Mouse (Mus musculus) right cerebral cortex, postnatal 10 days (tissue): ENCODE data around the gene Plcb4.

Source experiments
- DNase-seq, 2 experiments: peaks; one replicate each; pipeline ENCODE4 v3.0.0; 2021; ENCODE audit warnings: low spot score in 2 of 2

The Plcb4 gene

DNA sequence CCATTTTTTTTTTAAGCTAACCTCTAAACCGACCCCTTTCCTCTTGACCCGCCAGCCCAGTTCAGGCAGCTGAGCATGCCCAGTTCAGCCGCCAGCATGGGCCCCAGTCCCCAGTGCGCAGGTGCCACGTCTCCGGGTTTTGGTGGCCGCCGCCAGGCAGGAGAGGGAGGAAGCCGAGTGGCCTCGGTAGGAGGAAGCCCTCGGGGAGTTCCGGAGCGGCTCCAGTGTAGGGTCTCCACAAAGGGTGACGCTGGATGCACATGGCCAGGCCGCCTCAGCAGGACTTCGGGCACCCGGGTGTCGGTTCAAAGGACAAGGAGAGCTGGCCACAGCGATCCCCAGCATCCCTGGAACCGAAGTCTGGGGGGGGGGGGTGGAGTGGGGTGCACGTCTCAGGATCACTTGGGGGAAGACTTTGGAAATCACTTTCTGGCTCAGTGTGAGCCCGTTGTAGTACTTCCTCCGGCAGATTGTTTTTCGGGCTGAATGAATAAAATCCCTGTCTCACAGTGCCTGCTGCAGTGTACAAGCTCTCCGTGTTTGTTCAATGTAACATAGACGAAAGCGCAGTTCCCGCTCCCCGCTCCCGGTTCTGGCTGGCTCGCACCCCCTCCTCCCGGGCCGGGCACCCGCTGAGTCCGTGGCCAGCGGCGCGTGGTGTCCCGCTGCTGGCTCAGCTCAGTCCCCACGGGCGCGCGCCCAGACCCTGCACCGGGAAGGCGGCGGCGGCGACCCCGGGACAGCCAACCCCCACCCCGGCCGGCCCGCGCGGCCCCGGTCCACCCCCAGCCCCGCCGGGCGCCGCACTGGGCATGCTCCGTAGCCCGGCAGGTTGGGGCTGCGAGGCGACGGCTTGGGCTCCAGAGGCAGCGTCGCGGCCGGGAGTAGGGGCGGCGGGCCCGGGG lies at the start of gene Plcb4:
TSS of gene Plcb4 (plus strand) at position 526 of the 905 bp plus-strand sequence.
- DNase-seq: peak; percentile 90 to 91

DNA sequence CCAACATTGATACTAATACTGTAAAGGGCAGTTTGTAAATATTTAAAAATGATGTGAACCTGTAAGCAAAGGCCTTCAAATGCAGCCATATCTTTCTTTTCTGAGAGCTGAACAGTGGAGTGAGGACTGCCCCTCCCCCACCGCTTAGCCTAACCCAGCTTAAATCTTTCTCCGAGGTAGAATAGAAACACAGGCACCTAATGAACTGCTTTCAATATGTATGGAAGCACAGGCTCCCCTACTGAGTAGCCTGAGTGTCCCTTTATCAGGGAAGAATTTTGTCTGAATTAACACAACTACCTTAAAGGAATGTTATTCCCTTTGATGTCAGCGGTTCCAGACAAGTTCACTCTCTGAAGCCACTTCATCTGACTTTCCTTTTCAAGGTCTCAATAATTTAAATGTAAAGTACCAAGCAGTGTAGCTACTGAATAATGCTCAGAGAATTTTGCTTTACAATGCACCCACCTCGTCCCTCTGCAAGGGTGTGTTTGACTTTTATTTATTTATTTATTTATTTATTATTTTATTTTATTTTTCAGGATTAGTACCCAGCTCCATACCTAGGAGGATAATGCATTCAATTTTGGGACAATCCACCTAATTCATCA lies 44.1 kb upstream of the Plcb4 start:
- DNase-seq: no peak

DNA sequence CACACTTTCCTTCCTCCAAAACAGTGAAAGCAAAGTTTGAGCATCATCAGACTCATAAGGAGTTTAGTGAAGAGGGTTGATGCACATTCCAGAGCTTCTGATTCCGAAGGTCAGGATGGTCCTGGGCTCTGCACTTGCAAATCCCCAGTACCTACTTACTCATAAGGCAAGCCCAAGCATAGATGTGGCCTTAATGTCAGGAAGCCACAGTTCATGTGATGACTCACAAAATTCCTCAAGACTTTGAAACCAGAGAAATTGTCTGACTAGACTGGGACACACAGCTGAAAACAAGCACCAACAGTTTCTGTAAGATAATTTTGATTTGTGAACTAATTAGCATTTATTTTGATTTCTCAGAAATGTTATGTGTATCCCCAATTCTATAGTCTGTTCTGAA lies 42.7 kb upstream of the Plcb4 start:
- DNase-seq: no peak

DNA sequence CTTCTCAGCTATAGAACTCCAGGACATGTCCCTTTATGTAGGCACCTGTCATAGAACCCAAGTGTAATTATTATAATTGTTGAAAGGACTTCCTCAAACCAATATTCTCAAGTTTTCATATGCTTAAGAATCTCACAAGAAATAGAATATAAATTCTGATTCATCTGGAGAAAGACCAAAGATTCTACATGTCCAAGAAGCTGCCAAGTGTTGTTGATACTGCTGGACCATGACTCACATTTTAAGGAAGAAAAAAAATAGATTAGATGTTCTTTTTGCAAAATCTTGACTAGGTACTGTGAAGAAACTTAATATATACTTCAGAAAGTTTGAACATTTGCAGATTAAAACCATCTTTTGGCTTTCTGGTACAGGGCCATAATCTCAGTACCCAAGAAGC lies 40.3 kb upstream of the Plcb4 start:
- no peak for DNase-seq

DNA sequence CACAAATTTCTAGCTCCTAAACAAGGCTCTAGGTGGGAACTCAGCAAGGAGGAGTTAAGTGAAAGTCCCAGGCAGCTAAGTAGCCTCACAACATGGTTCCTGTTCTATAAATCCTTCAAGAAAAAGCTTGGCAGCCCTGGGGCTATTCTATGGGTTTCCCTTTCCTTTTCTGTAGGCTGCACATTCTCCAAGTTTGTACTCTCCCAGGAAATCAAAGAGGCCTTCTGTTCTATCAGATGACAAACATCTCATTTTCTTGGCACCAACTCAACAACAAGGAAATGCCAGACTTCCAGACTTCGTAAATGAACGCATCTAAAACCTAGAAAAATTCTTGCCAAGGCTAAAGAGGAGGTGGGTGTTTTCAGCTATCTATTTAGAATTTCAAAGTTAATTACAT lies 38.9 kb upstream of the Plcb4 start:
- peak; percentile 21 to 48 for DNase-seq

DNA sequence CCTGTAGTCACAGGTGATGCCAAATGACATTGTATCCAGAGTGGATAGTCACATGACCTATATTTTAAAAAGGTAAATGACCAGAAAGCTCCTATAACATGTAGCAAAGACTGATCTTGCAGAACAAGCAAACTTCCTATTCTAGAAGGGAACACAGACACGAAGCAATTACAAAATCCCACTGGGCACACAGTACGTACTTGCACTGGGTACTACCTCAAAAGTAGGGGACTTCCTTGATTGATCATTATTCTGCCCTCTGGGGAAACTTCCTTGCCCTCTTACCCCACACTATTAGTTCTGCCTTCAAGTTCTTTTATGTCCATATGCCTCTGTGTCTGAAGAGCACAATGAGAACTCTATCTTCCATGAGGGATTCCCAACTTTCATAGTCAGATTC lies 31.0 kb upstream of the Plcb4 start:
- no peak for DNase-seq

DNA sequence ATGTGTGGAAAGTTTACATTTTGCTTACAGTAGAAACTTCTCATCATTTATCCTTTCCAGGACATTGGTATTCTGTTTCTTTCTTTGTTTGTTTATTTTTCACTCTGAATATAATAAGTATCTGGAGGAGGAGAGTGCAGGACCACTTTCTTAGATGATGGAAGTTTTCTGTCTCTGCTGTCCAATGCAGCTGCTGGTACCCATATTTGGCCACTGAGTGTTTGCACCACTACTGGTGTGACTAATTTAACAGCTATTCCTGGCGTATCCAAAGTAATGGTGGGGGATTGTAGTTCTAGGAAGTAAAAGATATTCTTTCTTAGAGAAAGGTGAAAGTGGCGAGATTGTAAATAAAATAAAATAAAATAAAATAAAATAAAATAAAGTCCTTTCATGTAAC lies 21.6 kb upstream of the Plcb4 start:
- no peak for DNase-seq

DNA sequence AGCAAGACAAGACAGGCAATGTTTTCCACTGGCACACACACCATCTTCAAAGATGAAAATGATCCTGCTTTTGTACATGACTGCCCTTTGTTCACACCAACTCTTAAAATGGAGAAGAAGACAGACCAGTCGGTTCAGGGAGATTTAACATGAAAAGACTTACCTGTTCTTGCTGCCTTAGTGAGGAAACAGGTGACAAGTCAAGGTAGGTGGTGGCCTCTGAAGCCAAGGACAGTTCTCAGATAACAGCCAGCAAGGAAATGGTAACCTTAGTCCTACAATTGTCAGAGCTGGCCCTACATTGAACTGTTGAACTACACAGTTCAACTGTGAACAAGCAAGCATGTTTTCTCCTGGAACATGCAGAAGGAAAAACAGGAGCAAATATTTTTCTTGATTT lies 17.8 kb upstream of the Plcb4 start:
- no peak for DNase-seq

DNA sequence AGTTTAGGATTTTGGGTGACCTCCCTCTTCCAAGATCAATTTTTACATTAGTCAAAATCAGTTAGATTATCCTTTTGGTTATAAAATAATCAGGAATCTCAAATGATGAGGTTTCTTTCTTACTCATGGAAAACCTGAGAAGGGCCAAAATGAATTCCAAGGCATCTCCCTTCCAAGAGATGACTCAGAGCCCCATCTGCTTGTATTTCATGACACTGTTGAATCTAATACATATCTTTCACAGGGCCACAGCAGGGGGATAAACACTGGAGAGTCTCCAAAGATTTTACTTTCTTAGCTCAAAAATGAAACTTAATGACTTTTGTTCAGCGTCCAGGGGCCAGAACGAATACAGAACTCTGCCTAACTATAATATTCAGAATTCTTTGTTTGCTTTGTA lies 17.2 kb upstream of the Plcb4 start:
- DNase-seq: no peak

DNA sequence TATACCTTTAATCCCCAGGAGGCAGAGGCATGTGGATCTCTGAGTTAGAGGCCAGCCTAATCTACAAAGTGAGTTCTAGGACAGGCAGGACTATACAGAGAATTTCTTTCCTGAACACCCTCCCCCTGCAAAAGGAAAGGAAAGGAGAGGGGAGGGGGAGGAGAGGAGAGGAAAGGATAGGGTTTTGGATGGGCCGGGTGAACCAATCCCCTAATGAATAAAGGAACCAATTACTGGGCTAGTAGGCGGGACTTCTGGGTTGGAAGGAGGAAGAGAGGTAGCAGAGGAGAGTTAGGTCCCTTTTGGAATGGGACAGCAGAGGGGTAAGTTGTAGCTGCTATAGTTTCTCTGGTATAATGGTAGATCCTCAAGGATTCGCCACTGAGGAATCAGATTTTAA lies 12.6 kb upstream of the Plcb4 start:
- no peak for DNase-seq

DNA sequence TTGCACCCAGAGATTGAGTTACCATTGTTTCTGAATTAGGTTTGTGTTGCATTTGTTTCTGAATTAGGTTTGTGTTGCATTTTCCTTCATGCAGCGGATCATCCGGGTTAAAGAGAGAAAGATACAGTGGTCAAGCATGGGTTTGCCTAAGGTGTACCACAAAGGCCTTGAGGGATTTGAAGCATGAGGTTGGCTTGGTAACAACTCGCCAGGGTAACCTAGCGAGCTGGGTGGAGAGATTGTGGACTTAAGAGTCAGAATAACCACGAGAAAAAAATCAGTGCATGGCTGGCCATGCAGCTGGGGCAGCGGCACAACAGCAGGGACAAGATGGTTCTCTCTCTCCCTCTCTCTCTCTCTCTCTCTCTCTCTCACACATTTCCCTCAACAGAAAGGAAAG lies 12.2 kb upstream of the Plcb4 start:
- no peak for DNase-seq

DNA sequence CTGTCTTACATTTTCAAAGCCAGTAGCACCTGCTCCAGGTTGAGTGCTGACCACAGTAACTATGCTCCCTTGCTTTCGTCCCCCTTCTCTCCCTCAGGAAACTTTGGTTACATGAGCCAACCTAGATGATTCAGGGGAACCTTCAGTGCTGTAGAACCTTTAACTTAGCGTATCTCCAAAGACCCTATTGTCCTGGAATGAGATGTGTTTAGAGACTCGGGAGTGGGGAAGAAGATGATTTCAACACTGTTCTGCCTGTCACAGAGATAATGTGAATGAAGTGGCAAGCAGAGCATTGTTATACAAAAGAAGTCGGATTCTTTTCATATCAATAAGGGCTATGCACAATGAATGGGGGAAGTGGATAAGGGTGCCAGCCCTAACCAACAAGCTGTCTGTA lies 10.8 kb upstream of the Plcb4 start:
- DNase-seq: no peak

DNA sequence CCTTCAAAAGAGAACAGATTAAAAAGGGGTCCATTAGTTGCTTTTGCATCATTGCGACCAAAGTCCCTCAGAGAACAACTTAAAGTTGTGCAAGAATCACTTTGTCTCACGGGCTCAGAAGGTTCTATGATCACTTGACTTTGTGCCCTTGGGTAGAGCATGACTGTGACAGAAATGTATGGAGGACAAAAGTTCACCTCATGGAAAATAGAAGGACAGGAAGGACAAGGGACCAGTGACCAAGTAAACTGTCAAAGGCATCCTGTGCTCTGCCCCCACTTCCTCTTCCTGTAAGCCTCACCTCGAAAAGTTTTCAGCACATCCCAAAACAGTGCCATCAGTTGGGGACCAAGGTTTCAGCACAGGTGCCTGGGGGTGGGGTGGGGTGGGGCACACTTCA lies 7.9 kb upstream of the Plcb4 start:
- no peak for DNase-seq

DNA sequence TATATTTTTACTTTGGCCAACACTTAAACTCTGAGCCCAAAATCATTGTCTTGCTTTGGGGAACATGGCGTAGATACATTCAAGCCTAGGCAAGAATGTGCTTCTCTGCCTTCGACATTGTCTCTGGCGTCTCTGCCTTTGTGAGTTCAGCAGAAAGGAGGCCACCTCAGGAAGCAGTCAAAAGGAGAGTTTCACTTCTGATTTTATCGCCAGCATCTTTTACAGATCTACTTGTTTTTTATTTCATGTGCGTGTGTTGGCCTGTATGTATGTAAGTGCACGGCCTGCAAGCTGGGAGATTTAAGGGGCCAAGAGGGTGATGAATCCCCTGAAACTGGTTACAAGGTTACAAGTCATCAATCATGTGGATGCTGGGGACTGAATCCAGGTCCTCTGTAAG lies 6.8 kb upstream of the Plcb4 start:
- DNase-seq: no peak

DNA sequence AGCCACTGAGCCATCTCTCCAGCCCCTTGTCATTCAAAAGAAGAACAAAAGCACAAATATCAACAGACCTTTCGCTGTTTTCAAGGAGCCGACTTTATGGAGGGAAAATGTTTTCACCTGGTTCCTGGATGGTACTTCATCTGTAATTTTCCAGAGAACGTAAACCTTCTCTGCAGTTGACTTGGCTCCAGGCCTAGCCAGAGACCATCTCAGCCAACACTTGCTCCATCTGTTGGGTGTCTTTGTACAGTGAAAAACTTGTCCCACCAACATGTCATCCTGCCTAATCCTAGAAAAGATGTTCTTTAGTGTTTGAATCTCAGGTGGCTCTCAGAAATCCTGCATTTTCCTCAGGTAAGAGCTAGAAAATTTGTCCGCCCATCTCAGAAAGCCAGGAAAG lies 6.4 kb upstream of the Plcb4 start:
- no peak for DNase-seq

DNA sequence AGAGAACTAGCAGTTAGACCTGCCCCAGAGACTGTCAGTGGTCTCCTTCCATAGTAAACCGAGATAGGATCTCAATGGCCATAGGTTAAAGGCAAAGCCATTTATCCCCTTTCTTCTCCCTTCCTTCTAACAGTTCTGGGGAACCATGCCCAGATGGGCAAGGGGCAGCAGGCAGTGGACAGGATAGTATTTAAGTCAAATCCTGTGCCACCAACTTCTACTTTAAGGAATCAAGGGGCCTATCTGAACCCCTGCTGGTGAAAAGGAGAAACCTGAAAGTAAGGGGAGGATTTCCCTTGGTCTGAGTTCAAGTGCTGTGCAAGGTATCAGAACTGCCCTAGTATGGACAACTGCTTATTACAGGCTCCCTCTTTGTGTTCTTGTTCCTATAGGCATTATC lies 2.9 kb upstream of the Plcb4 start:
- no peak for DNase-seq

DNA sequence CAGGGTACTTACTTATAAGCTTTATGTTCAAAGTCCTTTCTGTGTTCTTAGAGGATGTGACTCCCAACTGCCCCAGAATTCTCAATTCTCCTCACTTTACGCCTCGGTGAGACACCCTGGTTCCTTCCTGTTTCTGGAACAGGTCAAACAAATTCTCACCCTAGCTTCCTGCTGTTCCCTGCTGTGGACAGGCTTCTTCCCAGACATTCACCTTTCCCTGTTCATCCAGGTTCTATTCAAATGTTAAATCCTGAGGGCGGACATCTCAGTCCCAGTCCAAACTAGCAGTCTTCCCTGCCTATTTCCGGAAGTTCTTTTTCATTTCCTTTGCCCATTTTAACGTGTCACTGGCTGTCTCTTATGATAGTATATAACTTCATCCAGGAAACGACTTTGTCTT lies 2.2 kb upstream of the Plcb4 start:
- no peak for DNase-seq

DNA sequence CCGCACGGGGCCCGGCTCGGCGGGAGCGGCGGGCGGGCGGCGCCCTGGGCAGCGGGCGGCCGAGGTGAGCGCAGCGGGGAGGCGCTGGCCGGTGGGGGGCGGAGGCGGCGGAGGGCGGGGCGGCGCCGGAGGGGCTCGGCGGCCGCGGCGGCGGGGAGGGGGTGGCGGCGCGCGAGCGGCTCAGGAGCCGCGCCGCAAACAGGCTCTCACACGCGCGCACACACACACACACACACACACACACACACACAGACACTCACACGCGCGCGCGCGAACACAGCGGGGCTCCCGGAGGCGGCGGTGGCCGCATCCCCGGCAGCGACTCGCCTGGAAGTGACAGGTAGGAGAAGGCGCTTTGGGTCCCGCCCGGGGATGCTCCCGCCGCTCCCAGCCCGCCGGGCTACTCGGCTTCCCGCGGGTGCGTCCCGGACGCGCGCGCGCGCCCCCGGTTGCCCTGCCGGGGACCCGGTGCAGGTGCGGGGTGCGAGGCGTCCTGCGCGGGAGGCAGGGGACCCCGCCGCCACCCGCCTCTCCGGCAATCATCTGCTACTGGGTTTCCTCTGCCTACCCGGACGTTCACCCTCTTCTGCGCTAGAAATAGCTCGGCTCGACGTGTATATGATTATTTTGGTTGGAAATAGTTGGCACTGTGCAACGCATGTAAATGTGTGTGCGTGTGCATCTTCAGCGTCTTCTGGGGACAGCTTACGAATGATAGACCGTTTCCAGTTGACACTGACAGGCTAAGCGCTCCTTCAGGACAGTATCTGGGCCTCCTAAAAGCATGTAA lies 775 bp downstream of the Plcb4 start:
- peak; percentile 61 to 68 for DNase-seq

DNA sequence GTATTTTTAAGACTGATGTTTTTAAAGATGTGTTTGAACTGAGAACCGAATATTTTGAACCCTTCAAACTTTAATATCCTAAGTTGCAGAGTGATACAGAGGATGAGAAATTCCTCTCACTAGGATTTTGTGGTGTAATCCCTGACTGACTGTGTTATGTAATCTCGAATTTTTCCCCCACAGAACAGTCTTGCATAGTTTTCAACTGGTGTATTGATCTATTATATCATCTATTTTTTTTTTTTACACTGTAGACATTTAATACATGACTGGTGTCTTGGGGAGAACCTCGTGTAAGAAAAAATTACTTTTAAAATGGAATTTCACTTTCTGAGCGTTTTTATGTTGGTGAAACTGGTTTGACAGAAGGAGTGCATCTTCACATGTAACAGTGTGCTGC lies 2.0 kb downstream of the Plcb4 start:
- DNase-seq: no peak

DNA sequence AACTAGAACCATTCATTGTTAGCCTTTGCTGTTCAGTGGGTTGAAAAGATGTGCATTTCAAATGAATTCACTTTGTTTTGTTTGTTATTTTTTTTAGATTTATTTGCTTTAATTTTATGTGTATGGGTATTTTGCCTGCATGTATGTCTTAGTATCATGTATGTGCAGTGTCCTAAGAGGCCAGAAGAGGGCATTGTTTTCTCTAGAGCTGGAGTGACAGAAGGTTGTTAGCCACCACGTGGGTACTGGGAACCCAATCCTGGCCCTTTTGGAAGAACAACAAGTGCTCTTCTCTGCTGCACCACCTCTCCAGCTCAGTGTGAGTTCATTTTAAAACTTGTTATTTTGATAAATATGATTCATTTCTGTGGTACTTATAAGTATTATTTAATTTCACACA lies 5.0 kb downstream of the Plcb4 start:
- DNase-seq: no peak

DNA sequence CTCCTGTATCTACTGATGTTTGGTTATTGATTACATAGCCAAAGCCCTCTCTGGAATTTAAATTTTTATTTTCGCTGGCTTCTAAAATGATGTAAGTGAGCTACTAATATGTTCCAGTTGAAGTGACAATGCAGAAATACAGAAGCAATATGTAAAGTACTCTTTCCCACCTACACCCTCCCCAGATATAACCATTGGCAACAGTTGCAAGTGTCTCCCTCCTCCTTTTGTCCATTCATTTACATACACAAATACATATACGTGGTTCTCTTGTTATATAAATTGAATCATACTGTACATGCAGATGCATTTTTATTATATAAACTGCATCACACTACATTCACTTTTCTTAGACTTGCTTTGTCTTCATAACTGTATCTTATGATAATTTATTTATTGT lies 8.7 kb downstream of the Plcb4 start:
- no peak for DNase-seq

DNA sequence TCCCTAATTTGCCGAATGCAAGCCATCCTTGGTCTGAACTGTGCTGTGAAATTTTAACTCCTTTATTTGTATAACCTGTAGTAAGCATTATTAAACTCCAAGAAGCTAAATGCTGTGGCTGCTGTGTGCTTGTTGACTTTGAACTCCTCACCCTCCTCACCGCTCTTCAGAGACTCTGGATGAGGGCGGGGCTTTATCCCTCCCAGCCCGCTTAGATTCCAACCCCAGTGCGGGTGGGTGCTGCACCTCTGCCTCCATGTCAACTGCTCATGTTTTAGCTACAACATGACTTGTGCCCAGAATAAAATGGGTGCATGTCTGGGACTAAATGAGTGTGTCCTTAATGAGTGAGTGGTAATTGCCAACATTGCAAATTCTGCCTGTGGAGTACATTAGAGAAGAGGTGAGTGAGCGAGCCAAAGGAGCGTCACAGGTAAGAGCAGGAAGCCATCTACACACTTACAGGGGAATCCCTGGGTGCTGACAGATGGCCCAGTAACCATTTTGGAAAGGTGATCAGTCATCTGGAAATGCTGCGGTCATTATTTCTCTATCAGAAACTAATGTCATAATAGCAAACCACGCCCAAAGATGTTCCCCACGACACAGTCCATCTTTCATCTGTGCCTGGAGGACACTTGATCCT lies 13.8 kb downstream of the Plcb4 start:
- no peak for DNase-seq
